Mouse (Mus musculus) liver, embryonic 15.5 days (tissue): Measurements from ENCODE around the gene Akap13. TPM values are rescaled to one million over a fixed set of nuclear protein-coding genes. Genes with fewer than 3 reads are reported as not detected.
"Not testable (repeated sequence)": the region's sequence is repeated elsewhere in the genome, so short reads cannot be mapped to it uniquely, and the experiment has no call there.

Experiments
- ATAC-seq: fragments of 200-750 bp; cut with Nextera tagmentation; 2 replicates; pipeline ENCODE4 v1.8.0; 2017; ENCODE audit warnings: moderate number of reproducible peaks, mild to moderate bottlenecking, moderate library complexity; ENCODE audit not compliant: insufficient read depth
- H3K27ac ChIP-seq: fragments of 300-500 bp; sonication (generic); replicated peaks from 2 replicates; pipeline ENCODE4 v1.5.1; 2015; ENCODE audit warnings: mild to moderate bottlenecking, inconsistent platforms
- H3K27me3 ChIP-seq: fragments of 300-500 bp; sonication (generic); 2 replicates; pipeline ENCODE4 v1.6.1; 2015; ENCODE audit warnings: mild to moderate bottlenecking, inconsistent platforms
- H3K36me3 ChIP-seq: fragments of 300-500 bp; sonication (generic); replicated peaks from 2 replicates; pipeline ENCODE4 v1.6.1; 2015; ENCODE audit warnings: moderate library complexity, mild to moderate bottlenecking, inconsistent platforms
- H3K4me1 ChIP-seq: fragments of 300-500 bp; sonication (generic); replicated peaks from 2 replicates; pipeline ENCODE4 v1.6.1; 2015; ENCODE audit warnings: inconsistent platforms
- H3K4me2 ChIP-seq: fragments of 300-500 bp; sonication (generic); 2 replicates; pipeline ENCODE4 v1.6.1; 2015; ENCODE audit warnings: moderate library complexity, mild to moderate bottlenecking, inconsistent platforms
- H3K4me3 ChIP-seq: fragments of 300-500 bp; sonication (generic); replicated peaks from 2 replicates; pipeline ENCODE4 v1.5.1; 2015; ENCODE audit warnings: mild to moderate bottlenecking, inconsistent platforms
- H3K9ac ChIP-seq: fragments of 300-500 bp; sonication (generic); 2 replicates; pipeline ENCODE4 v1.6.1; 2015; ENCODE audit warnings: moderate library complexity, mild to moderate bottlenecking, inconsistent platforms
- H3K9me3 ChIP-seq: fragments of 300-500 bp; sonication (generic); replicated peaks from 2 replicates; pipeline ENCODE4 v1.6.1; 2016; ENCODE audit warnings: inconsistent platforms
- WGBS: fragments of 180-500 bp; shearing (Covaris S2); methylation state at CpG from one replicate; pipeline ENCODE4 v1.1.7; 2015; ENCODE audit warnings: mixed read lengths; ENCODE audit not compliant: insufficient replicate concordance; 5-methylcytosine and 5-hydroxymethylcytosine counted together
- polyA plus RNA-seq: library from polyadenylated mRNA; unstranded; fragments of >200 nt; fragmentation: Nextera tagmentation; extraction: Ambion mirVana; gene quantifications from 2 replicates; pipeline ENCODE4 v1.2.1, GENCODE M21; 2015

Akap13 gene
- polyA plus RNA-seq, 1 experiment from 2014 or later = 39.6 TPM

DNA sequence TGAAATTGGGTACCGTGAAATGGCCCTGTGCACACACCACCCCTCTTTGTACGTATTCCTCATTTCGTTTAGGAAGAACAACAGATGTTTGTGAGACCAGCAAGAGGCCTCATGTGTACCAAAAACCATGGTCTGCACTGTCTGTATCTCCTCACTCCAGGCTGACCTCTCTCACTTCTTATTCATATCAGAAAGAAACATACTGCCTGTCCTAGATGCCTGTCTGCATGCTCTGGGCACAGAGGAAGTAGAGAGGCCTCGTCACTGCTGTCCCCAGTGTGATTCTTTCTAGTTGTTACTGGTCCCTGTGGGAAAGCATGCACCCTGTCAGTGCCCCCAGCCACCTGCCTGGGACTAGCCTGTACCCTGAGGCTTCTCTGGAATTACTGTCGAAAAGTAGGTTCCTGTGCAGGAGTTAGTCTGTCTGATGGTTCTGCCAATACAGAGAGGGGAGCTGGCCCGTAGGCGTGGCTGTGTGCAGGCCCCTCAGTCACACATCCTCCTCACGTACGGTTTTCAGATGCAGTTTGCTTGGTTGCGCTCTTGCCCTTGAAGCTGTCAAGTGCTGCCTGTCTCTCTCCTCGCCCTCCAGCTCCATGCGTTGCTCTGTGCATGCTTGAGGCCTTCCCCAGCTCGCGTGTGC is 295.9 kb downstream of the Akap13 start:
- 38% methylated on average over 14 of the region's 14 CpGs for WGBS
- peak overlapping the region; percentile 86 for H3K27ac ChIP-seq
- H3K9ac ChIP-seq = no peak overlapping the region; the same call in 1 of the 2 replicates
- ATAC-seq = peak; percentile 95
- no peaks in the 10 kb centered on the region for H3K27me3 ChIP-seq
- H3K9me3 ChIP-seq = no peaks in the 10 kb centered on the region
- peak overlapping the region; percentile 55 for H3K4me2 ChIP-seq
- H3K36me3 ChIP-seq = peaks cover 94% of the 10 kb centered on the region
- H3K4me3 ChIP-seq = no peak overlapping the region
- peaks cover 50% of the 10 kb centered on the region for H3K4me1 ChIP-seq

DNA sequence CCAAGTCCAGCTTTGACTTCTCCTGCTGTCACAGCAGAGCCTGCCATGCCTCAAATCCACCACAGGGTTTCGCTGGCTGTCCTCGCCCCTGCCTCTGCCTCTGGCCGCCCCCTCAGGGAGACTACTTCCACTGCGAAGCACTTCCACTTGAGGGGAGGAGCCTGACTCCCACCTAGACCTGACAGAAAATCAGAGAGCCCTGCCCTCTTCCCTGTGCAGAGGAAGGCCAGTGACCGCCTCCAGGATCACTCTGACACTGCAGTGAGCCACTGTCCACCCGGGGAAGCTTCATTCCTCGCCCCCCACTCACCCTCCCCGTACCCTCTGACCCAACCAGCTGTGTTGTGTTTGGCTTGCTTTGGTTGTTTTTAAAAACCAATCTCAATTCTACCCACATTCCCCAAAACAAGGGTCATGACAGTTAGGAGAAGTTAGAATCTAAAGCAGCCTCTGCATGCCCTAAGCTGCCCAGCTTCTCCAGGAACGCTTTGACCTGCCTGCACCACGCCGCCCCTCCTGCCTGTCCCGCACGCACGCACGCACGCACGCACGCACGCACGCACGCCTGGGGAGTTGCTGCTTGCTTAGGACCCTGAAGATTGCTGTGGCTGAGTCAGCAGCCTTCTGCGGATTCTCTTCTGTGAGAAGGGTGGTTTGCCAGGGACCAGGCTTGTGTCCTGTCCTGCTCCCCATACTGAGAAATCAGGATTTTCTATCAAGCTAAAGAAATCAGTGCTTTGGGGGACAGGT is 297.3 kb downstream of the Akap13 start:
- no peak overlapping the region for H3K27ac ChIP-seq
- H3K4me3 ChIP-seq = no peak overlapping the region
- ATAC-seq = no peak
- no peak overlapping the region for H3K4me2 ChIP-seq
- WGBS = 86% methylated on average over 22 of the region's 22 CpGs
- H3K4me1 ChIP-seq = peaks cover 50% of the 10 kb centered on the region
- no peaks in the 10 kb centered on the region for H3K27me3 ChIP-seq
- H3K9ac ChIP-seq = no peak overlapping the region
- peaks cover 80% of the 10 kb centered on the region for H3K36me3 ChIP-seq
- H3K9me3 ChIP-seq = no peaks in the 10 kb centered on the region

DNA sequence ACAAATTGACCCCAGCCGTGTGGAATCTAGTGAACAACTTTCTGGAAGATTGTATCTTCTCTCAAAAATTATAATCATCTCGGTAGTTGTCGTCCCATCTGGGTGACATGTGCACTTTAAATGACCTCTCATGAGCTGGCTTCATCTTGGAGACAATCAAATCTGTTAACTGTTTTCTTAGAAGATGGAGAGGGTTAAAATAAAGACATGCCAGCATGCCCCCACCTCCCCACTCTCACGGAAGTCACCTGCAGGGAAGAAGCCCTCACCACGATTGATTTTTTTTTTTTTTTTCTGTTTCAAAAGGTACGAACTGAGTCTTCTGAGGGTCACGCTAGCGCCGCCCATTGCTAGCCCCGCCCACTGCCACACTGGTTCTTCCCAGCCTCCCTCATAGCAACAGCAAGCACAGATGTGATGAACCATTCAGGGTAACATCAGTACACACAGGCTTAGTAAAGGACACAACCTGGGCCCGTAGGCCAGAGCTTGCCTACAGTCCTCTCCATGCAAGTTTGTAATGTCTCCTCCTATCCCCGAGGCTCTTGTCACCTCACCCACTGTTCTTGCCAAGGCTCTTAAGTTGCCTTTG is 298.0 kb downstream of the Akap13 start:
- H3K4me2 ChIP-seq = no peak overlapping the region
- no peaks in the 10 kb centered on the region for H3K27me3 ChIP-seq
- no peak overlapping the region for H3K9ac ChIP-seq
- H3K36me3 ChIP-seq = peaks cover 74% of the 10 kb centered on the region
- no peak for ATAC-seq
- WGBS = 70% methylated on average over 12 of the region's 12 CpGs
- H3K27ac ChIP-seq = no peak overlapping the region
- no peak overlapping the region for H3K4me3 ChIP-seq
- H3K4me1 ChIP-seq = peaks cover 45% of the 10 kb centered on the region
- H3K9me3 ChIP-seq = no peaks in the 10 kb centered on the region

DNA sequence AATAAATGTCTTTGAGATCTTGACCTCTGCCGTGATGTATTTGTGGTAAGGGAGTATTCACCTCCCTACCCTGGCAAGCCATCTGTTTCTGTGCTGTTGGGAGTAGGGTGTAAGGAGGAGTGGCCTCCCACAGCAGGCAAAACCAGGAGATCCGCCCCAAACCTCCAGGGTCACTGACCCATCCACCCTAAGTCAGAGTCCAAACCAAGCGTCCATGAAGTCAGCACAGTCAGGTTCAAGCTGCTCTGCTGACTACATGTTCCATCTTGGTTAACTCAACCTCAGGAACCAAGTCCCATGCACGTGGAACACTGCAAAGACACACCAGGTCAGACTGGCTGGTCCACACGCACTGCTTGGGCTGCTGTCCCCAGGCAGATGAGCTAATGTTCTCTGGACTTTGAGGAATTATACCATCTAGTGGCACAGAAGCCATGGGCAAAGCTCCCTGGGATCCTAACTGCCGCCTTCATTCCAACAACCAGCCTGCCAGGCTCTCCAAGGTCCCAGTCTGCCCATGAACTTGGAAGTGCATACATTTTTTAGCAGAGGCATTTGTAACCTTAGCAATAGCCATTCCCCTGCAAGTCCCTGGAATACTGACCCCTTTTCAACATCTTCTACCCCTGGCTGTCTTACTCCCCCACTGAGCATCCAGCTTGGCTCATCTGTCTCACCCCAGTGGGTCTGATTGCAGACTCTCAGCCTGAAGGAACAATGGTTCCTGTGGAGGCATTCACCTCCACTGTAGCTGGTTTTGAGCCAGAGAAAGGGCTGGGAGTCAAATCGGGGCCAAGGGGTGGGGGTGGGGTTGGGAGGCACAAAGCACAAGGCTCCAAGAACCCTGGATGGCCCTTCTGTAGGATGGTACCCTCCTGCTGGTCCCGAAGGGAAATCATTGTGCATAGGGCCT is 299.5 kb downstream of the Akap13 start:
- no peak overlapping the region for H3K4me3 ChIP-seq
- no peaks in the 10 kb centered on the region for H3K27me3 ChIP-seq
- no peak overlapping the region for H3K9ac ChIP-seq
- H3K27ac ChIP-seq = no peak overlapping the region; the same call in 1 of the 2 replicates
- no peak overlapping the region for H3K4me2 ChIP-seq
- no peak for ATAC-seq
- 68% methylated on average over 8 of the region's 8 CpGs for WGBS
- no peaks in the 10 kb centered on the region for H3K9me3 ChIP-seq
- H3K4me1 ChIP-seq = peaks cover 53% of the 10 kb centered on the region
- H3K36me3 ChIP-seq = peaks cover 58% of the 10 kb centered on the region

DNA sequence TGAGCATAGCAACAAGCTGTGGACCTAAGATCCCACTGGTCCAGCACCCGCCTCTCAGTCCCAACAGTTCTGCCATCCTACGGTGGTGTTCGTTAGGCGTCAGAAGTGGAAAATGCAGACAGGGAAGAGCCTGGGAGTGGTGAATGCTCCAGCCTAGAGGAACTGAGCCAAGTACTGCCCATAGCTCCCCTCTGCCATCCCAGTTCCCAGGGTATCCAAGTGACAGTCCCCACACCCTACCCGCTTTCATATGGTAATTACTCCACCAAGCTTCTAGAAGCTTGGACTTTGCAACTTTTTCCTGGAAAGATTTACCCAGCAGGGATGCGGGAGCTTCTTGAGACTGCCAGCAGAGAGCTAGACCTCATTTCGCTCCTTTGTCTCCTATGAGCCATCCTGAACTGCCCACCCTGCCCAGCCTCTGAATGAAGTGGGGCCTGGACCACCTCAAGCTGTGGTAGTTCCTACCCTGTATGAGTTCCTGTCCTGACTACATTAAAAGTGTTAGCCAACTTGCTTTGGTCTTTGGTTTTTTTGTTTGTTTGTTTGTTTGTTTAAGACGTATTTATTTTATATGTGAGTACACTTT is 300.6 kb downstream of the Akap13 start:
- Histone ChIP-seq H3K4me1 (peaks cover 53% of the 10 kb centered on the region), H3K36me3 (peaks cover 47% of the 10 kb centered on the region), H3K9me3 (no peaks in the 10 kb centered on the region), H3K9ac (no peak overlapping the region), H3K27ac (no peak overlapping the region), H3K4me2 (no peak overlapping the region), H3K27me3 (no peaks in the 10 kb centered on the region), H3K4me3 (no peak overlapping the region)
- WGBS = 88% methylated on average over 8 of the region's 8 CpGs
- no peak for ATAC-seq

DNA sequence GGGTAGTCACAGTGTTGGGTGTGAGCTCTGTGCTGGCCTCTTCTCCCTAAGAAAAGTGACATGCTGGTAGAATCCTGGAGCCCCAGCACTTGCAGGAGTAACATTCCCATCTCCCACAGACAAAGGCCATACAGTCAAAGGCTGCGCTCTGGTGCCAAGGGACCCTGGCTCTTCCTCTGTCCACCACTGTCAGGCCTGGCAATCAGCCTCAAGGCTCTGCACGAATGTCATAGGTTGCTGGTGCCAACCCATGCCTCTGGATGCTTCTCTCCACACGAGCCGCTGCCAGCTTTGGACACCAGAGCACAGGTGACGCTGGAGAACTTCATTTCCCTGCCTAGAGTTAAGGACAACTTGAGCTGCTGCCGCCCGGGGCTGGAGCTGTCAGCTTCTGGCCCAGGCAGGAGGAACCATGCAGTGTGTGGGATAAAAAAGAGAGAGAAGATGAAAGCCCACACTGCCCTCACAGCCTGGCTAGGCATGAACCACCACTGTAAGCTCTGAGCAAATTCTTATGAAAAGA is 304.7 kb downstream of the Akap13 start:
- Histone ChIP-seq H3K4me3 (no peak overlapping the region), H3K9ac (no peak overlapping the region), H3K27ac (peak overlapping the region; percentile 78), H3K36me3 (peaks cover 7% of the 10 kb centered on the region; the same call in 1 of the 2 replicates), H3K4me2 (peak overlapping the region; percentile 44), H3K4me1 (peaks cover 37% of the 10 kb centered on the region), H3K9me3 (no peaks in the 10 kb centered on the region), H3K27me3 (no peaks in the 10 kb centered on the region)
- 79% methylated on average over 7 of the region's 7 CpGs for WGBS
- ATAC-seq = no peak

DNA sequence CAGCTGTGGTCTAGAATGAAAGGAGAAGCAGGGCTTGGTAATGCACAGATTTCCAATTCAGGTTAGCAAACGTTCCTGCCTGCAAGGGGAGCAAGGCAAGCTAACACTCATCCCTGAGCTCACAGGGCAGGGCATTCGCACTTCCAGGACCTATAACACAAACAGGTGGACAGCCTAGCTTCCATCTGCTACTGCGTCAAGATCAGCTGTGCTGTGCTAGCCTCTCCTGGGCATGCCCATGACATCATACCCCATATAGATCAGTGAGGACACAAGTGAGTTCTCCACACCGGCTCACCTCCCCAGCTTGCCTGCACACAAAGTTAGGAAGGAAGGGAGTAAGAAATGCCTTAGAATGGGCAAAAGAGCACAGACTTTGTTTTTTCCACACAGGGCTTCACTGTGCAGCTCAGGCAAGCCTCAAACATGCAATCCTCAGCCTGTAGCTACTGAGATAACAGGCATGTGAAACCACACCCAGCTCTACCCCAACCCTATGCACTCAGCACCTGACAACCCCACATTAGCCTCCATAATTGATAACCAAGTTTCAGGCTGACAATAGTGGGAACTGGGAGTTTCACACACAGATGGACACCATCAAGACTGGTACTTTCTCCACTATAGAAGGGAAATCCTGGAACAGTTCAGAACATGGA is 305.5 kb downstream of the Akap13 start:
- not testable (repeated sequence) for H3K27me3 ChIP-seq, H3K9ac ChIP-seq, H3K36me3 ChIP-seq, H3K9me3 ChIP-seq, H3K4me3 ChIP-seq
- Histone ChIP-seq H3K27ac (peak overlapping the region; percentile 78), H3K4me1 (peaks cover 37% of the 10 kb centered on the region), H3K4me2 (peak overlapping the region; percentile 44)
- 32% methylated on average over 4 of the region's 4 CpGs for WGBS
- ATAC-seq = peak; percentile 96

DNA sequence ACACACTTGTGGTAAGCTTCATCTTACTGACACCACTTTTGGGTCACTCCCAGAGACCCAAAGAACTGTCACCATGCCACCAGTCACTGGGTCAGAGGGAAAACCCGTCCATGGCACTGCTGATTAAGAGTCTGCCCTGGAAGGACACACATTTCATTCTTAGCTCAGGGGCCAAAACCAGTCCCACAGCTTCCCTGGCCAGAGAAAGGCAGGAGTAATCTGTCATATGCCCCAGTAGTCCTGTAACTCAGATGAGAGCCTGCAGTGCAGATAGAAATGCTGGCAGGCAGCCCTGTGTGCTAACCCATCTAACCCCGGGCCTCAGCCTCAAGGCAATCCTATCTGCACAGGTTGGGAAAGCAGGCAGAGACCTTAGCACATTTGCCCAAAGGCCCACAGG is 306.9 kb downstream of the Akap13 start:
- not testable (repeated sequence) for H3K36me3 ChIP-seq, ATAC-seq, H3K4me2 ChIP-seq, H3K27ac ChIP-seq, H3K9me3 ChIP-seq, H3K4me3 ChIP-seq, H3K27me3 ChIP-seq, H3K9ac ChIP-seq
- peaks cover 41% of the 10 kb centered on the region for H3K4me1 ChIP-seq
- WGBS = 58% methylated on average over 2 of the region's 2 CpGs

DNA sequence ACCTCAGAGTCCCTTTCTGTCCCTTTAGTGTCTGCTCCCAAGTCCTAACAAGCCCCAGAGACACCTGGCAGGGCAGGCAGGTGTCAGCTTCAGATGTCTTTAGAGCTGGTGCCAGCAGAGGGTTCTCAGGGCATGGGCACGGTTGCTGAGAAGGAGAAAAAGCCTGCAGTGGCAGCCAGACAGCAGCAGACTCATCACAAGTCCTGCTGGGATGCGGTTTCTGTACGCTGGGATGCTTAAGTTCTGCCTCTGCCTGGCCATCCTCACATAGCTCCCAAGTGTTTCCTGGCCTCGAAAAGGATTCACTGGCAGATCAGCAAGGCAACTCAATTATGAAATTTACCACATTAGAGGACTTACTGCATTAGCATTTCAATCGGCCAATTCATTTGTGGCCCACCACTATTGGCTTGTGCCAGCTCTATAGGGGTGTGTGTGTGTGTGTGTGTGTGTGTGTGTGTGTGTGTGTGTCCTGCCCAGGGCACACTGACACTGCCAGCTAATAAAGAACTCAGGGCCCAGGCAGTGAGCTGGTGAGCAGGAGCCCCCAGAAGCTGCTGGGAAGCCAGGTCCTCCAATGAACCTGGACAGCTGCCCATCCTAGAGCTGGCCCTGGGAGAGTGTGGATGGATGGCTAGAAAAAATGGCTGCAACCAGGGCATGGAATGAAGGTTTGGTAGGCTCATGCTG is 311.9 kb downstream of the Akap13 start:
- H3K27ac ChIP-seq, H3K9me3 ChIP-seq, H3K4me3 ChIP-seq, H3K4me2 ChIP-seq, H3K4me1 ChIP-seq, H3K27me3 ChIP-seq, H3K9ac ChIP-seq, ATAC-seq: not testable (repeated sequence)
- WGBS = 73% methylated on average over 1 of the region's 5 CpGs
- peaks cover 34% of the 10 kb centered on the region for H3K36me3 ChIP-seq
